Mouse (Mus musculus): Measurements from ENCODE around the gene Def6. TPM values are rescaled to one million over a fixed set of nuclear protein-coding genes. Genes with fewer than 3 reads are reported as not detected.

Gene Def6
- total RNA-seq, 1 experiment from 2014 or later = 3.3 TPM

DNA sequence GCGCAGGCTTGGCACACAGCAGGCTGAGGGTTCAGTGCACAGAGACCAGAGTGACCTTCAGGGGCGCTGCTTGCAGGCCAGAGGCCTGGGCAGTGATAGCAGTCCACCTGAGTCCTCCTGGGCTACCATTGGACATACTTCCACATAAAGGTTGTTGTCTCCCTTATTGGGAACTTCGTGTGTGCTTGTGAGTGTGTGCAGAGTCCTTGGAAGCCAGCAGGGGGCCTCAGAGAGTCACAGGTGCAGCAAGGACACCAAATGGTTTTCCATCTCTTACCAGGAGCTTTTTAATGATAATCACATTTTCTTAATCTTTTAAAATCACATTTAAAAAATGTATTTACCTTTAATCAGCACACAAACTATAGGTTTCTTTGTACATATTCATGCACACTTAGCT lies 67.2 kb downstream of the Def6 start:
- DNase-seq = peak; percentile 69

DNA sequence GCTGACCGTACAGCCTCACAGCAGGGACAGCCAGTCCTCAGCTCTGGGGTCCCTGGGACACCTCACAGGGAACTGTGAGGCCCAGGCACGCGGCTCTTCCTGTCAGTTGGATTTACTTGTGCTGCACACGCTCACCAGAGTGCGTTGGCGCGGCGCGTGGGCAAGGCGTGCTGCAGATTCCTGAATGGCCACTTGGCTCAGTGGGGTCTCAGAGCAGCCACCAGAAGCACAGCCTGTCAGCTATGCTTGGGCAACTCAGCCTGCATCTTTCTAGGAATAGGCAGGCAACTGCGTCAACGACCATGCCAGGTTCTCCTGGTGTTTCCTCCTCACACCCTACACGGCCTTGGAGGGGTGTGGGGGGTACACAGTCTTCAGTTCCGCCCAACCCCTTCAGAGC lies 69.6 kb downstream of the Def6 start:
- DNase-seq = no peak

- no peak for DNase-seq
Observed at GRCm38 (mm10) chr17:28277721-28278120, 70.1 kb downstream of the Def6 start.

- DNase-seq = no peak
Observed at GRCm38 (mm10) chr17:28278156-28278555, 70.6 kb downstream of the Def6 start.

Other genes starting within 250 kb of the Def6 start
- gene Tcp11, start 127.1 kb upstream of the Def6 start, total RNA-seq (2021) = not detected in 2 replicates
- gene Scube3, start 65.6 kb upstream of the Def6 start, total RNA-seq (2021) = 10.9 and 11.9 TPM in 2 replicates
- 36.8 and 43.4 TPM in 2 replicates for gene Zfp523, start 30.6 kb upstream of the Def6 start, total RNA-seq (2021)
- 36.1 and 39.8 TPM in 2 replicates for gene Ppard, start 24.9 kb downstream of the Def6 start, total RNA-seq (2021)
- gene Fance, start 105.7 kb downstream of the Def6 start, total RNA-seq (2021) = 20.5 and 29.6 TPM in 2 replicates
- gene Rpl10a, start 120.7 kb downstream of the Def6 start, total RNA-seq (2021) = 814 and 958 TPM in 2 replicates
- 10.6 and 11.4 TPM in 2 replicates for gene Tead3, start 143.0 kb downstream of the Def6 start, total RNA-seq (2021)
- 0.71 TPM in 1 of 2 replicates, not detected in the other for gene Tulp1, start 157.4 kb downstream of the Def6 start, total RNA-seq (2021)

All from adrenal gland, postnatal 14 days (tissue).